Mouse (Mus musculus): ENCODE results near the gene Gm43064. TPM values are rescaled to one million over a fixed set of nuclear protein-coding genes. Genes with fewer than 3 reads are reported as not detected.
"Not testable (repeated sequence)": the region's sequence is repeated elsewhere in the genome, so short reads cannot be mapped to it uniquely, and the experiment has no call there.

Gm43064 gene
- polyA plus RNA-seq, 1 experiment from 2014 or later = not detected

GRCm38 (mm10) chr3:103802861-103803260 is 6.5 kb upstream of the Gm43064 start:
- no peak overlapping the region for H3K9ac ChIP-seq (replicated peaks)
- no peaks in the 10 kb centered on the region for H3K9me3 ChIP-seq
- no peak overlapping the region for H3K4me3 ChIP-seq
- no peak overlapping the region for H3K27ac ChIP-seq (replicated peaks)
- H3K4me2 ChIP-seq (replicated peaks) = no peak overlapping the region
- no peak for ATAC-seq (replicated peaks)
- H3K27me3 ChIP-seq = no peaks in the 10 kb centered on the region
- peaks cover 39% of the 10 kb centered on the region; the same call in 1 of the 2 replicates for H3K36me3 ChIP-seq
- H3K4me1 ChIP-seq = peaks cover 2% of the 10 kb centered on the region
- WGBS = 91% methylated on average over 8 of the region's 8 CpGs

GRCm38 (mm10) chr3:103805671-103806070 is 3.7 kb upstream of the Gm43064 start:
- Histone ChIP-seq H3K9me3 (no peaks in the 10 kb centered on the region), H3K27me3 (no peaks in the 10 kb centered on the region), H3K9ac (replicated peaks) (no peak overlapping the region), H3K27ac (replicated peaks) (no peak overlapping the region), H3K36me3 (peaks cover 39% of the 10 kb centered on the region; the same call in 1 of the 2 replicates), H3K4me1 (peaks cover 19% of the 10 kb centered on the region), H3K4me3 (no peak overlapping the region), H3K4me2 (replicated peaks) (no peak overlapping the region)
- ATAC-seq (replicated peaks) = no peak
- 92% methylated on average over 1 of the region's 1 CpGs for WGBS

DNA sequence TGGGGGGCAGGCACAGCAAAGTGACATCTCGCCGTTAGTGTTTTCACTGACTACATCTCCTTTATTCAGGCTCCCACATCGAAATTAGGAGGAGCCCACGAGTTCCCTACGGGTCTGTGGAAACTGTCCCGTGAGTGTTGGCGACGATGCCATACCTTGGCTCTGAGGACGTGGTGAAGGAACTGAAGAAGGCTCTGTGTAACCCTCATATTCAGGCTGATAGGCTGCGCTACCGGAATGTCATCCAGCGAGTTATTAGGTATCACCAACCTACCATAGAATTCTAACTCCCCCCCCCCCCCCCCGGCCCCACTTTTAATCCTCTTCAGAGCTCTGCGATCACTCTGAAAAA is 402 bp downstream of the Gm43064 start:
- Histone ChIP-seq H3K9ac (replicated peaks) (peak overlapping the region; percentile 91), H3K4me3 (peak overlapping the region; percentile 90), H3K9me3 (no peaks in the 10 kb centered on the region), H3K27me3 (no peaks in the 10 kb centered on the region), H3K27ac (replicated peaks) (peak overlapping the region; percentile 88), H3K36me3 (peaks cover 12% of the 10 kb centered on the region; the same call in 1 of the 2 replicates), H3K4me2 (replicated peaks) (peak overlapping the region; percentile 81), H3K4me1 (peaks cover 19% of the 10 kb centered on the region)
- 3% methylated on average over 14 of the region's 14 CpGs for WGBS
- ATAC-seq (replicated peaks) = peak; percentile 69; the same call in 1 of the 2 replicates

DNA sequence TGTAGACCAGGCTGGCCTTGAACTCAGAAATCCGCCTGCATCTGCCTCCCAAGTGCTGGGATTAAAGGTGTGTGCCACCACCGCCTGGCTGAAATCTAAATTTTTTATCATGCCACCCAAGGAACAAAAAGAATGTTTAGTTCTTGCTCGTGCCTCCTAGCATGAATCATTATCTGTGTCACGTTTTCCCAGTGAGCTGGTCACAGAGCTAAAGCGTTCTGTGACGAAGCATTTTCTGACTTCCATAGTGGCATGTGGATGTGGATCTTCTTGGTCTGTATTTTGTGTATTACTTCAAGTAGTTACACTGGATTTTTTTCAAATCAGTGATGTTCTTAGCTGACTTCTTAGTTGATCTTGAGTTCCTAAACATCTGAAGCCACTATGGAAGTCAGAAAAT is 1.6 kb downstream of the Gm43064 start:
- H3K4me1 ChIP-seq = peaks cover 19% of the 10 kb centered on the region
- ATAC-seq (replicated peaks) = no peak

DNA sequence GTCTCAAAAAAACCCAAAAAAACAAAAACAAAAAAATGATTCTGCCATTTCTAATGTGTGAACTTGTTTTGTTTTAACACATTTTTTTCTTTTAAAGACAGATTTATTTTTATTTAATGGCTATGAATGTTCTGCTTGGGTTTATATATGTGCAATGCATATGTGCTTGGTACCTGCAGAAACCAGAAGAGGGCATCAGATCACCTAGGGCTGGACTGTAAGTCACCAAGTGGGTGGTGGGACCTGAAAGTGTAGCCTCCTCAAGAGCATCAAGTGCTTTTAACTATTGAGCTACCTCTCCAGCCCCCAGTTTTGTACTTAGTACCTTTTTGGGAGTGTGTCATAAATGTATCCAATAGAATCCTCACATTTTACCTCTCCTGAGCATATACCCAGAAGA is 18.2 kb downstream of the Gm43064 start:
- no peak overlapping the region for H3K9ac ChIP-seq (replicated peaks)
- peaks cover 4% of the 10 kb centered on the region; the same call in 1 of the 2 replicates for H3K36me3 ChIP-seq
- no peak for ATAC-seq (replicated peaks)
- H3K27ac ChIP-seq (replicated peaks) = no peak overlapping the region
- H3K9me3 ChIP-seq = no peaks in the 10 kb centered on the region
- no peak overlapping the region for H3K4me2 ChIP-seq (replicated peaks)
- no peaks in the 10 kb centered on the region for H3K27me3 ChIP-seq
- no peak overlapping the region for H3K4me3 ChIP-seq
- H3K4me1 ChIP-seq = no peaks in the 10 kb centered on the region

More for the DNA sequence above, 1.6 kb downstream of the Gm43064 start:
- no peak overlapping the region for H3K4me3 ChIP-seq
- WGBS = 88% methylated on average over 6 of the region's 6 CpGs
- no peak overlapping the region for H3K9ac ChIP-seq (replicated peaks)
- H3K27ac ChIP-seq (replicated peaks) = no peak overlapping the region
- H3K4me2 ChIP-seq (replicated peaks) = no peak overlapping the region
- no peaks in the 10 kb centered on the region for H3K9me3 ChIP-seq
- H3K27me3 ChIP-seq = no peaks in the 10 kb centered on the region
- H3K36me3 ChIP-seq = peaks cover 11% of the 10 kb centered on the region

DNA sequence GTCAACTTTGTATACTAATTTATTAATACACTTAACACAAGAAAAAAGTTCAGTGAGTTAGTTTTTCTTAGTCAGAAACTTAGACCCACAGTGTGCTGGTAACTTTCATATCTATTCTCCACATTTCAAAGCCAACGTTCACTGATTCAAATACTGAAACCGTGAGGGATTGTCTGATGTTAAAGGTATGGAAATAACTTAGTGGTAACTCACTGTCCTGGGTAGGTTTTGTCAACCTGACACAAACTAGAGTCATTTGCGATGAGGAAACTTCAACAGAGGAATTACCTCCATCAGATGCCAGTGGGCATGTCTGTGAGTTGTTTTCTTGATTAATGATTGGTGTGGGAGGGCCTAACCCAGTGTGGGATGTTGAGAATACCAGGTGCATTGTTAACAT is 19.7 kb downstream of the Gm43064 start:
- 92% methylated on average over 3 of the region's 3 CpGs for WGBS
- no peaks in the 10 kb centered on the region for H3K9me3 ChIP-seq
- H3K9ac ChIP-seq (replicated peaks) = no peak overlapping the region
- no peaks in the 10 kb centered on the region for H3K27me3 ChIP-seq
- no peaks in the 10 kb centered on the region for H3K4me1 ChIP-seq
- H3K36me3 ChIP-seq = no peaks in the 10 kb centered on the region
- no peak overlapping the region for H3K4me2 ChIP-seq (replicated peaks)
- no peak overlapping the region for H3K4me3 ChIP-seq
- no peak for ATAC-seq (replicated peaks)
- H3K27ac ChIP-seq (replicated peaks) = no peak overlapping the region

DNA sequence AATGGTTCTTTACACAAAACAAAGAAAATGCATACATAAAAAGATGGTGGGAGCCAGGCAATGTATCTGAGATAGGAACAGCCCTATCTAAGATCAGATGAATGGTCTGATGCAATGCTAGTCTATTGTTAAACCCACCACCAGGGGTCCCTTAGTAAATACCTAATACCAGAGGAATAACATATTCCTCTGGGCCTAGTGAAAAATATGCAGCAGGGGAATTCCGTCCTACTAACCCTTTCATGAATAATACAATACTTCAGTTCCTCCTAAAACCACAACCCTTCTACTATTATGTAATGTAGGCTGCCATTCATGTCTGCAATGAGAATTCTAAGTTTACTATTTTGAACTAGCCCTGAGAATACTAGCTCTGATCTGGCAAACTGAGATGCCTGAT is 21.3 kb downstream of the Gm43064 start:
- not testable (repeated sequence) for H3K36me3 ChIP-seq; H3K27ac ChIP-seq (replicated peaks); H3K4me1 ChIP-seq; H3K4me2 ChIP-seq (replicated peaks); ATAC-seq (replicated peaks); H3K27me3 ChIP-seq; H3K4me3 ChIP-seq; H3K9me3 ChIP-seq; H3K9ac ChIP-seq (replicated peaks)
- WGBS = 50% methylated on average over 1 of the region's 1 CpGs

DNA sequence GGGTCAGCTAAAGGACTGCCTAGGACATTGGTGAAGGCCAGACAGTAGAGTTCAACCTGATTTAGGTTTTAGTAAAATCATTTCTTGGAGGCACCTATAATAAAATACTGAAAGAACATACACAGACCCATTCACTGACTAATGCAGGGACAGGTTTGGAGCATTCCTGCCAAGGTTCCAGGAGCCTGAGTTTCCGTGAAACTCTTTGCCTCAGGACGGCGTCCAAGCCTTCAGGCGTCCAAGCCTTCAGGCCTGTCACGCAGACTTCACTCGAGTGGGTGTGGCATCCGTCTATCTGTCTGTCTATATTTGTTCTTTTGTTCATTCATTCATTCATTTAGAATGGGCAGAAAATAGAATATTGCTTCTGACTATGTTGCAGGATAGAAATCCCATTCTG is 21.8 kb downstream of the Gm43064 start:
- Histone ChIP-seq H3K27ac (replicated peaks) (no peak overlapping the region), H3K4me1 (no peaks in the 10 kb centered on the region), H3K4me3 (no peak overlapping the region), H3K9me3 (no peaks in the 10 kb centered on the region), H3K4me2 (replicated peaks) (no peak overlapping the region), H3K27me3 (no peaks in the 10 kb centered on the region), H3K9ac (replicated peaks) (no peak overlapping the region), H3K36me3 (no peaks in the 10 kb centered on the region)
- WGBS = 84% methylated on average over 7 of the region's 7 CpGs
- ATAC-seq (replicated peaks) = no peak

DNA sequence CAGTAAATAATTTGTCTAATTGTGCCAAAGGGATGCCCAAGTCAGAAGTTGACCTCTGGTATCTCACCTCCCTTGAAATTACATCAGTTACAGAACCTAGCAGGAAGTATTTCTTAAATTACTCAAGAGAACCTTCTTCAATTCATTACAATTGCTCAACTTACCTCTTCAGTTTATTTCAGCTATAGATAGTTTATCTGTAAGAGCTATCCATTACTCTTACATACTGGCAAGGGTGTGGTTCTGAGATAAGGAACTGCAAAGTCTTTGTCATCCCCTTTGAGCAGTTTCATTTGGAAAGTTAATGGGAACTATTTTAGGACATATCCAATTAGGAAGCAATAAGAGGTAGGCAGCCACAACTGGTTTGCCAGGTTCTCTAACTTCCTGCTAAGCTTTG is 23.1 kb downstream of the Gm43064 start, which contains the start of gene Bcl2l15:
Gene Bcl2l15, plus strand, starts transcription at position 176 of the 400 bp plus-strand sequence.
- Histone ChIP-seq H3K9me3 (no peaks in the 10 kb centered on the region), H3K4me2 (replicated peaks) (no peak within 1 kb of the TSS), H3K9ac (replicated peaks) (no peak within 1 kb of the TSS), H3K36me3 (no peaks in the 10 kb centered on the region), H3K4me1 (no peaks in the 10 kb centered on the region), H3K4me3 (no peak within 1 kb of the TSS), H3K27me3 (no peaks in the 10 kb centered on the region), H3K27ac (replicated peaks) (no peak within 1 kb of the TSS)
- ATAC-seq (replicated peaks) = no peak

DNA sequence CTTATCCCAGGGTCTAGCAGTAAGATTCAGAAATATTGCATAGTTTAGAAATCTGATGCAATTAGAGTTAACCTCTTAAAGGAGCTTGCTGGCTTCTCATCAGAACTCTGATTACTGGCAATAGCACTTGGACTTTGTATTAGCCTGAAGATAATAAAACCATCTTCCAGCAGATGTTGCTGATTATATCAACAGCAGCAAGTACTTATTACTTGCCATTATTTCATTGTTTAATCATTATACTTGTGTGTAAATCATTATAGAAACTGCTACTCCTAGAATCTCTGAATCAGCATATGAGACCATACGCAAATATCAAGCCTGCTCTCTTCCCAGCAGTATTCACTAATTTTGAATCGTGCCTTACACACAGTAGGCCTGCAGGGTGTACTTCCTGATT is 24.6 kb downstream of the Gm43064 start:
- ATAC-seq (replicated peaks) = no peak
- no peaks in the 10 kb centered on the region for H3K4me1 ChIP-seq
- no peak overlapping the region for H3K9ac ChIP-seq (replicated peaks)
- H3K9me3 ChIP-seq = no peaks in the 10 kb centered on the region
- H3K4me3 ChIP-seq = no peak overlapping the region
- no peaks in the 10 kb centered on the region for H3K36me3 ChIP-seq
- no peak overlapping the region for H3K4me2 ChIP-seq (replicated peaks)
- 85% methylated on average over 2 of the region's 2 CpGs for WGBS
- no peak overlapping the region for H3K27ac ChIP-seq (replicated peaks)
- no peaks in the 10 kb centered on the region for H3K27me3 ChIP-seq

- no peak for ATAC-seq (replicated peaks)
- H3K9me3 ChIP-seq = no peaks in the 10 kb centered on the region
Observed at GRCm38 (mm10) chr3:103835272-103835950, 26.0 kb downstream of the Gm43064 start.

GRCm38 (mm10) chr3:103835951-103836310 is 26.6 kb downstream of the Gm43064 start:
- H3K27ac ChIP-seq (replicated peaks) = no peak overlapping the region
- no peak for ATAC-seq (replicated peaks)
- 72% methylated on average over 10 of the region's 10 CpGs for WGBS
- no peaks in the 10 kb centered on the region for H3K9me3 ChIP-seq
- no peak overlapping the region for H3K4me3 ChIP-seq
- no peaks in the 10 kb centered on the region for H3K27me3 ChIP-seq
- no peak overlapping the region for H3K4me2 ChIP-seq (replicated peaks)
- H3K9ac ChIP-seq (replicated peaks) = no peak overlapping the region
- no peaks in the 10 kb centered on the region for H3K4me1 ChIP-seq
- H3K36me3 ChIP-seq = no peaks in the 10 kb centered on the region

More at GRCm38 (mm10) chr3:103835272-103835950, 26.0 kb downstream of the Gm43064 start:
- Histone ChIP-seq H3K36me3 (no peaks in the 10 kb centered on the region), H3K4me2 (replicated peaks) (no peak overlapping the region), H3K4me3 (no peak overlapping the region), H3K27me3 (no peaks in the 10 kb centered on the region), H3K4me1 (no peaks in the 10 kb centered on the region), H3K9ac (replicated peaks) (no peak overlapping the region), H3K27ac (replicated peaks) (no peak overlapping the region)
- 75% methylated on average over 6 of the region's 6 CpGs for WGBS

- no peaks in the 10 kb centered on the region for H3K27me3 ChIP-seq
- H3K4me1 ChIP-seq = no peaks in the 10 kb centered on the region
- no peak for ATAC-seq (replicated peaks)
- no peak overlapping the region for H3K9ac ChIP-seq (replicated peaks)
- no peak overlapping the region for H3K4me3 ChIP-seq
- no peaks in the 10 kb centered on the region for H3K36me3 ChIP-seq
- no peak overlapping the region for H3K27ac ChIP-seq (replicated peaks)
- H3K4me2 ChIP-seq (replicated peaks) = no peak overlapping the region
- 94% methylated on average over 5 of the region's 5 CpGs for WGBS
- H3K9me3 ChIP-seq = no peaks in the 10 kb centered on the region
Observed at GRCm38 (mm10) chr3:103836453-103836852, 27.1 kb downstream of the Gm43064 start.
